Mouse (Mus musculus) heart, embryonic 13.5 days (tissue): ENCODE measurements around the gene Cadps2. TPM values are rescaled to one million over a fixed set of nuclear protein-coding genes. Genes with fewer than 3 reads are reported as not detected.

ENCODE experiments used
- ATAC-seq: fragments of 200-750 bp; cut with Nextera tagmentation; 2 replicates; pipeline ENCODE4 v1.8.0; 2017; ENCODE audit warnings: moderate TSS enrichment; ENCODE audit not compliant: insufficient number of reproducible peaks, low FRiP score, low TSS enrichment; ENCODE audit errors: extremely low read depth
- H3K27ac ChIP-seq: fragments of 300-500 bp; sonication (generic); replicated peaks from 2 replicates; pipeline ENCODE4 v1.5.1; 2015; ENCODE audit warnings: moderate library complexity, mild to moderate bottlenecking, inconsistent platforms
- H3K27me3 ChIP-seq: fragments of 300-500 bp; sonication (generic); replicated peaks from 2 replicates; pipeline ENCODE4 v1.6.1; 2015; ENCODE audit warnings: mild to moderate bottlenecking, inconsistent platforms
- H3K36me3 ChIP-seq: fragments of 300-500 bp; sonication (generic); 2 replicates; pipeline ENCODE4 v1.6.1; 2015; ENCODE audit warnings: mild to moderate bottlenecking, inconsistent platforms
- H3K4me1 ChIP-seq: fragments of 300-500 bp; sonication (generic); 2 replicates; pipeline ENCODE4 v1.6.1; 2015; ENCODE audit warnings: inconsistent platforms
- H3K4me2 ChIP-seq: fragments of 300-500 bp; sonication (generic); 2 replicates; pipeline ENCODE4 v1.6.1; 2015; ENCODE audit warnings: inconsistent platforms, mild to moderate bottlenecking, moderate library complexity
- H3K4me3 ChIP-seq: fragments of 300-500 bp; sonication (generic); 2 replicates; pipeline ENCODE4 v1.5.1; 2015; ENCODE audit warnings: moderate library complexity, mild to moderate bottlenecking, inconsistent platforms
- H3K9ac ChIP-seq: fragments of 300-500 bp; sonication (generic); 2 replicates; pipeline ENCODE4 v1.6.1; 2015; ENCODE audit warnings: inconsistent platforms, mild to moderate bottlenecking, moderate library complexity
- H3K9me3 ChIP-seq: fragments of 300-500 bp; sonication (generic); 2 replicates; pipeline ENCODE4 v1.6.1; 2016; ENCODE audit warnings: inconsistent platforms
- WGBS: fragments of 180-500 bp; shearing (Covaris S2); methylation state at CpG from one replicate; pipeline ENCODE4 v1.1.7; 2015; ENCODE audit warnings: mixed read lengths; 5-methylcytosine and 5-hydroxymethylcytosine counted together
- polyA plus RNA-seq: library from polyadenylated mRNA; unstranded; fragments of >200 nt; fragmentation: Nextera tagmentation; extraction: Ambion mirVana; gene quantifications from 2 replicates; pipeline ENCODE4 v1.2.1, GENCODE M21; 2015

Cadps2 gene
- polyA plus RNA-seq, 1 experiment from 2014 or later, result 0.78 TPM

- WGBS, result 57% methylated on average over 2 of the region's 2 CpGs
- Histone ChIP-seq H3K27me3 (no peaks in the 10 kb centered on the region), H3K4me2 (no peak overlapping the region), H3K4me3 (no peak overlapping the region), H3K9ac (no peak overlapping the region), H3K9me3 (no peaks in the 10 kb centered on the region), H3K4me1 (no peaks in the 10 kb centered on the region), H3K27ac (no peak overlapping the region), H3K36me3 (no peaks in the 10 kb centered on the region)
- ATAC-seq, result no peak
Measured at GRCm38 (mm10) chr6:23360596-23360995, 478.6 kb downstream of the Cadps2 start.

GRCm38 (mm10) chr6:23356141-23356540 is 483.1 kb downstream of the Cadps2 start:
- Histone ChIP-seq H3K4me1 (no peaks in the 10 kb centered on the region), H3K4me2 (no peak overlapping the region), H3K27ac (no peak overlapping the region), H3K9me3 (no peaks in the 10 kb centered on the region), H3K27me3 (no peaks in the 10 kb centered on the region), H3K9ac (no peak overlapping the region), H3K4me3 (no peak overlapping the region), H3K36me3 (no peaks in the 10 kb centered on the region)
- ATAC-seq, result no peak
- 41% methylated on average over 4 of the region's 4 CpGs for WGBS

GRCm38 (mm10) chr6:23353480-23353879 is 485.7 kb downstream of the Cadps2 start:
- Histone ChIP-seq H3K27ac (no peak overlapping the region), H3K4me1 (no peaks in the 10 kb centered on the region), H3K4me3 (no peak overlapping the region), H3K4me2 (no peak overlapping the region), H3K9ac (no peak overlapping the region), H3K9me3 (no peaks in the 10 kb centered on the region), H3K36me3 (no peaks in the 10 kb centered on the region), H3K27me3 (no peaks in the 10 kb centered on the region)
- WGBS, result 11% methylated on average over 7 of the region's 7 CpGs
- no peak for ATAC-seq

GRCm38 (mm10) chr6:23337411-23338063 is 501.7 kb downstream of the Cadps2 start:
- no peak overlapping the region for H3K4me2 ChIP-seq
- H3K9ac ChIP-seq, result no peak overlapping the region
- no peaks in the 10 kb centered on the region for H3K27me3 ChIP-seq
- no peak for ATAC-seq
- H3K9me3 ChIP-seq, result no peaks in the 10 kb centered on the region
- no peak overlapping the region for H3K27ac ChIP-seq
- no peak overlapping the region for H3K4me3 ChIP-seq
- 71% methylated on average over 7 of the region's 7 CpGs for WGBS
- no peaks in the 10 kb centered on the region for H3K36me3 ChIP-seq
- H3K4me1 ChIP-seq, result no peaks in the 10 kb centered on the region

GRCm38 (mm10) chr6:23314945-23315344 is 524.3 kb downstream of the Cadps2 start:
- H3K4me2 ChIP-seq, result no peak overlapping the region
- ATAC-seq, result no peak
- H3K9me3 ChIP-seq, result no peaks in the 10 kb centered on the region
- no peak overlapping the region for H3K4me3 ChIP-seq
- H3K27ac ChIP-seq, result no peak overlapping the region
- no peaks in the 10 kb centered on the region for H3K4me1 ChIP-seq
- H3K27me3 ChIP-seq, result no peaks in the 10 kb centered on the region
- H3K36me3 ChIP-seq, result no peaks in the 10 kb centered on the region
- no peak overlapping the region for H3K9ac ChIP-seq
- WGBS, result 68% methylated on average over 8 of the region's 8 CpGs

GRCm38 (mm10) chr6:23314291-23314690 is 524.9 kb downstream of the Cadps2 start:
- no peak overlapping the region for H3K9ac ChIP-seq
- no peak for ATAC-seq
- H3K4me3 ChIP-seq, result no peak overlapping the region
- no peak overlapping the region for H3K4me2 ChIP-seq
- H3K36me3 ChIP-seq, result no peaks in the 10 kb centered on the region
- H3K27me3 ChIP-seq, result no peaks in the 10 kb centered on the region
- H3K9me3 ChIP-seq, result no peaks in the 10 kb centered on the region
- H3K27ac ChIP-seq, result no peak overlapping the region
- no peaks in the 10 kb centered on the region for H3K4me1 ChIP-seq
- 71% methylated on average over 5 of the region's 5 CpGs for WGBS

- H3K27me3 ChIP-seq, result no peaks in the 10 kb centered on the region
- H3K4me3 ChIP-seq, result no peak overlapping the region
- H3K27ac ChIP-seq, result no peak overlapping the region
- no peak for ATAC-seq
- no peak overlapping the region for H3K4me2 ChIP-seq
- no peak overlapping the region for H3K9ac ChIP-seq
- no peaks in the 10 kb centered on the region for H3K36me3 ChIP-seq
- WGBS, result 78% methylated on average over 6 of the region's 6 CpGs
- no peaks in the 10 kb centered on the region for H3K4me1 ChIP-seq
- H3K9me3 ChIP-seq, result no peaks in the 10 kb centered on the region
Measured at GRCm38 (mm10) chr6:23306046-23306445, 533.2 kb downstream of the Cadps2 start.

GRCm38 (mm10) chr6:23298596-23298995 is 540.6 kb downstream of the Cadps2 start:
- Histone ChIP-seq H3K9ac (no peak overlapping the region), H3K27me3 (no peaks in the 10 kb centered on the region), H3K27ac (no peak overlapping the region), H3K4me3 (no peak overlapping the region), H3K4me1 (no peaks in the 10 kb centered on the region), H3K36me3 (no peaks in the 10 kb centered on the region), H3K9me3 (no peaks in the 10 kb centered on the region), H3K4me2 (no peak overlapping the region)
- ATAC-seq, result no peak
- WGBS, result 68% methylated on average over 2 of the region's 2 CpGs

GRCm38 (mm10) chr6:23294685-23295084 is 544.5 kb downstream of the Cadps2 start:
- no peaks in the 10 kb centered on the region for H3K27me3 ChIP-seq
- no peak overlapping the region for H3K9ac ChIP-seq
- H3K27ac ChIP-seq, result no peak overlapping the region
- no peaks in the 10 kb centered on the region for H3K4me1 ChIP-seq
- no peak overlapping the region for H3K4me2 ChIP-seq
- ATAC-seq, result no peak
- no peaks in the 10 kb centered on the region for H3K9me3 ChIP-seq
- 80% methylated on average over 4 of the region's 4 CpGs for WGBS
- no peak overlapping the region for H3K4me3 ChIP-seq
- H3K36me3 ChIP-seq, result no peaks in the 10 kb centered on the region

GRCm38 (mm10) chr6:23288752-23289151 is 550.5 kb downstream of the Cadps2 start:
- Histone ChIP-seq H3K27me3 (no peaks in the 10 kb centered on the region), H3K9ac (no peak overlapping the region), H3K27ac (no peak overlapping the region), H3K4me3 (no peak overlapping the region), H3K4me1 (no peaks in the 10 kb centered on the region), H3K4me2 (no peak overlapping the region), H3K36me3 (no peaks in the 10 kb centered on the region), H3K9me3 (no peaks in the 10 kb centered on the region)
- 72% methylated on average over 4 of the region's 4 CpGs for WGBS
- no peak for ATAC-seq

GRCm38 (mm10) chr6:23281514-23281820 is 557.8 kb downstream of the Cadps2 start:
- WGBS, result 39% methylated on average over 9 of the region's 9 CpGs
- H3K4me3 ChIP-seq, result no peak overlapping the region
- no peak for ATAC-seq

GRCm38 (mm10) chr6:23280811-23281513 is 558.3 kb downstream of the Cadps2 start:
- H3K9ac ChIP-seq, result no peak overlapping the region
- peaks cover 18% of the 10 kb centered on the region; the same call in 1 of the 2 replicates for H3K27me3 ChIP-seq
- H3K4me2 ChIP-seq, result no peak overlapping the region
- no peak for ATAC-seq
- WGBS, result 41% methylated on average over 15 of the region's 15 CpGs
- no peaks in the 10 kb centered on the region for H3K36me3 ChIP-seq
- H3K4me3 ChIP-seq, result no peak overlapping the region
- no peaks in the 10 kb centered on the region for H3K9me3 ChIP-seq
- H3K27ac ChIP-seq, result no peak overlapping the region
- no peaks in the 10 kb centered on the region for H3K4me1 ChIP-seq

More at GRCm38 (mm10) chr6:23281514-23281820, 557.8 kb downstream of the Cadps2 start:
- Histone ChIP-seq H3K9ac (no peak overlapping the region), H3K36me3 (no peaks in the 10 kb centered on the region), H3K4me1 (no peaks in the 10 kb centered on the region), H3K9me3 (no peaks in the 10 kb centered on the region), H3K27me3 (peaks cover 18% of the 10 kb centered on the region; the same call in 1 of the 2 replicates), H3K27ac (no peak overlapping the region), H3K4me2 (no peak overlapping the region)
